Mouse (Mus musculus): ENCODE results near the gene Apobec1.

DNA sequence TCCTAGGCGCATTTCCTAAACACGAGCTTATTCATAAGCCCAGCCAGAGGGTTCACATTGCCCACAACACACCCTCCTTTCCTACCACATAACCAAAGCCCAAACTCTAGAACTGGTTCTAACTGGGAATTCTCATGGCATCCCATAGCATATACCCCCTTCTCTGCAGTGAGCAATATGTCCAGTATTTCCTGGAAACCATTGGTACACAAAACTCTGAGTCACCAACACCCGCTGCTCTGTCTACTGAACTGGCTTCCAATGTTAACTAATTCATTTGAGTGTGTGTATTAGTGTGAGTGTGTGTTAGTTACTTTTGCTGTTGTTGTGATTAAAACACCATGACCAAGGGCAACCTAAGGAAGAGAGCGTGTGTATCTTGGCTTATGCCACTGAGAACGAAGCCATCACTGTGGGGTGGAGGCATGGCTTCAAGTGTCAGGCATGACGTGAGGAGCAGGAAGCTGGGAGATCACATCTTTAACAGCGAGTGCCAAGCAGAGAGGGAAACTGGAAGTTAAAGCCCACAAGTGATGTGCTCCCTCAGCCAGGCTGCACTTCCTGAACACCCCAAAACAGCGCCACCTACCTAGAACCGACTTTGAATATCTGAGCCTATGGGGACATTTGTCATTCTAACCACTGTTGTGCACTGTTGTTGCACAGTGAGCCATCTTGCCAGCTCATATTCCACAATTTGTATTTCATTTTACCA, 37.0 kb downstream of the Apobec1 start:
- TF ChIP-seq CTCF (IDR thresholded peaks at IDR 0.05; ENCODE audit: low read depth, low read length) (no peak), POLR2A (IDR thresholded peaks at IDR 0.05; ENCODE audit: borderline replicate concordance, low read depth, low read length) (no peak)

Measured in bone marrow macrophage, adult 2 months (primary cell).